Mouse (Mus musculus) right cerebral cortex, postnatal 10 days (tissue): ENCODE results near the gene Utp3.

ENCODE experiments used
- DNase-seq, 2 experiments: peaks; one replicate each; pipeline ENCODE4 v3.0.0; 2021; ENCODE audit warnings: low spot score in 2 of 2

Utp3 gene

GRCm38 (mm10) chr5:88569541-88569940, 15.3 kb downstream of the Utp3 start:
- DNase-seq, result no peak

DNA sequence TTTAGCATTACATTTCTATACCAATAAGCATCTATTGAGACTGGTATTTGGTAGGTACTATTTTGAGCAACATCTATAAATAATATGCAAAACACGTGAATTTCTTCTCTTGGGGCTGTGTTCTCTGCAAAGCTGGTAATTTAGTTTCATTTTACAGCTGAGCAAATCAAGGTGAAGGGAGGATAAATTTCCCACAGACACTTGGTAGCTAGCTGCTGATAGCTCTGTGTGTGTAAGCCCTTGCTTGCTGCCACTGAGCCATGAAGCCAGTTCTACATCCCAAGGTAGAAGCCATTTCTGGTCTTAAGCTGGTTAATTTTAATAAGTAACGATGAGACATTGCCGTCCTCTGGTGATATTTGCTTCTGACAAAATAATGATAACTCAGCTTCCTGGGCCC, 20.6 kb downstream of the Utp3 start:
- no peak for DNase-seq

- DNase-seq, result peak in 1 of 2 experiments; percentile 55
Measured at GRCm38 (mm10) chr5:88575506-88576338, 21.5 kb downstream of the Utp3 start.

DNA sequence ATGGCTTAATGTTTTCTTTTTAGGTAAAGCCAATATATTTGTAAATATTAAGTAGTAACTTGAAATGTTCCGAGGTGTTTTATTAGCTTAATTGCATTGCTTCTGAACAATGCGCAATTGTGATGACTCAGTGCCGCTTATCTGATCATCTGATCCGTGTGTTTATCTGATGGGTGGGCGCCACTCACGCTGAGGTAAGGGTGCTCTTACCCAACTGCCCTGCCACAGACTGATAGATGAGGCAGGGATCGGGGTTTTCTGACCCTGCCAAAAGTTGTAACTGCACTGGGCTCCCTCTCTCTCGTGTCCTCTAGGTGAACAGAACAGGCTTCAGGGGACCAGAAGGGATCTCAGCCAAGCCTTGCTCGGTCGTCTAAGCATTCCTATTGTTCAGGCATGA, 26.4 kb downstream of the Utp3 start:
- no peak for DNase-seq

- no peak for DNase-seq
Measured at GRCm38 (mm10) chr5:88581343-88581742, 27.1 kb downstream of the Utp3 start.

- peak; percentile 90 to 97 for DNase-seq
Measured at GRCm38 (mm10) chr5:88583271-88584031, 29.2 kb downstream of the Utp3 start.

DNA sequence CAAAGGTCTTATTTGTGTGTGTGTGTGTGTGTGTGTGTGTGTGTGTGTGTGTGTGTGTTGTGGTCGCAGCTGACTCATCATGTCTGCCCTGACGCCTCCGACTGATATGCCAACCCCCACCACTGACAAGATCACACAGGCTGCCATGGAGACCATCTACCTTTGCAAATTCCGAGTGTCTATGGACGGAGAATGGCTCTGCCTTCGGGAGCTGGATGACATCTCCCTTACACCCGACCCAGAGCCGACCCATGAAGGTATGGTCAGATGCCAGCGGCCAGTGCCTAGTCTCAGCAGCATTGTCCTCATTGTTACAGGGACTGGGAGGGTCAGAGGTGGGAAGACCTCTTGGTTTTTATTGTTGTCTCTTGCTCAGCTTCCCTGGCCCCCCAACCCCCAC, 29.8 kb downstream of the Utp3 start:
- DNase-seq, result peak; percentile 64 to 74

DNA sequence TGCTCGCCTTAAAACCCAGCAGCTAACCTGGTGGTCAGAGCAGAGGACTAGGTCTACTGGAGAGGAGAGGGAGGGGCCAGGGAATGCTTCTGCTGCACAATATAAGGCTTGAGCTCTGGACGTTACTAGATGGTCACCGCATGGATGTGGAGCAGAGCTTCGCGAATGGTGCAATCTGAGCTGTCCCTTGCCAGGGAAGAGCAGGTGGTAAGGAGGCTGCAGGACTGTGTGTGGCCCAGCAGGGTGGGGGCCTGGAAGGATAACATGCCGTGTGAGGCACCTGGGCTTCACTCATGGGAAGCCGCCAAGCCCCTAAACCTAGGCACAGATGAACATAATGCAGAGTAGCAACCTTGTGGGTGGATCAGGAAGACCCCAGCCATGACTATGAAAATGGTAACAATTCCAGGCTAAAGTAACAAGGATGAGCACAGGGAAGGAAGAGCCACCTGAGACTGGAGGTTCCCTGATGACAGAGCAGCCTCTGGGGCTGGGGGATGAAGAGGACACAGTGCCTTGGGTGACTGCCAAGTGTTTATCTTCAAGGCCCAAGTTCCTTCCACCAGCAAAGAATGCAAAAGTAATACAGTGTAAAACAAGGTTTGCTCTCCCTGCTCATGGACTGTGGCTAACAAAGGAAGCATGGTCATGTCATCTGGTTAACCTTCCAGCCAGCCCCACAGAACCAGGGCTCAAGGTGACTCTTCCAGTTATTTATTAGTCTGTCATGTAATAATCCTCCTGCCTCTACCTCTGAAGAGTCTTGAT, 32.3 kb downstream of the Utp3 start:
- no peak for DNase-seq

DNA sequence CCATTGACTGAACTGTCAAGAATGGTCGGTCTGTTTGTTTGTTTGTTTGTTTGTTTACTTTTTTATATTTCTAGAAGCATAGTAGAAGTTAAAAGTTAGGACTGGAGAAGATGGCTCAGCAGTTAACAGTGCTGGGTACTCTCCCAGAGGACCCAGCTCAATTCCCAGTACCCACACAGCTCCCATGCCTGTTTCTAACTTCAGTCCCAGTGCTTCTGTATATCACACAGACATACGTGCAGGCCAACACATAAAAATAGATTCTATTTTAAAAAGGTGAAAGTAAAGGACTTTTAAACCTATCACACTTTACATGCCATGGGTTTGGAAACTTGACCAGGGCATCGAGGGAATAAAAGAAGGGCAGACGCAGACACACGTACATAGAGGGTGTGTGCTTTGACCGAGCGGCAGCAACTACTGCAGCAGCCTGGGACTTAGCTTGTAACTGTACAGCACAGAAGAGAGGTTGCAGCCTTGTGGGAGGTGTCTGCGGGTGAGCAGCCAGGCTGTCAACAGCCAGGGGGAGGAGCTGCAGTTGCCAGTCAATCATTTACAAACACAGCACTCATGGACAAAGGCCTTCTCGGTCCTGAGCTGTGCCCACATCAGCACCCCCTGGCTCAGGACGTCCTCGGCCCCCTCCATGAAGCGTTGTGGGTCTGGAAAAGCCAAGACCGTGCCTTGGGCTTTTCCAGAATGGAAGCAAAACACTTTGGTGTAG, 33.1 kb downstream of the Utp3 start:
- DNase-seq, result no peak

DNA sequence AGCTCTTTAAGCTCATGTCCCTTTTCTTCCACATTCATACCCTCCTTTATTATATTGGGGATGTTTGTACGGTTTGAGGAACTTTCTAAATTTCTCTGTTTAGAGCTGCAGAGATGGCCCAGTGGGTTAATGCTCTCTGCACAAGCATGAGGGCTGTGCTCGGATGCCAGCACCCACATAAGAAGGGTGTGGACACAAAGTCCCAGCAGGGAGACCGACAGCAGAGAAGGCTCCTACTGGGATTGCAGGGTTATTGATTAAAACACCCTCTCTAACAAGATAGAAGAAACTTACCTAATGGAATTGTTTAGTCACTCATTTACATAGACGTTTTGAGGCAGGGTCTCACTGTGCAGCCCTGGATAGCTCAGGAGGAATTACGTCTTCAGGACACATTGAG, 34.2 kb downstream of the Utp3 start:
- DNase-seq, result no peak

DNA sequence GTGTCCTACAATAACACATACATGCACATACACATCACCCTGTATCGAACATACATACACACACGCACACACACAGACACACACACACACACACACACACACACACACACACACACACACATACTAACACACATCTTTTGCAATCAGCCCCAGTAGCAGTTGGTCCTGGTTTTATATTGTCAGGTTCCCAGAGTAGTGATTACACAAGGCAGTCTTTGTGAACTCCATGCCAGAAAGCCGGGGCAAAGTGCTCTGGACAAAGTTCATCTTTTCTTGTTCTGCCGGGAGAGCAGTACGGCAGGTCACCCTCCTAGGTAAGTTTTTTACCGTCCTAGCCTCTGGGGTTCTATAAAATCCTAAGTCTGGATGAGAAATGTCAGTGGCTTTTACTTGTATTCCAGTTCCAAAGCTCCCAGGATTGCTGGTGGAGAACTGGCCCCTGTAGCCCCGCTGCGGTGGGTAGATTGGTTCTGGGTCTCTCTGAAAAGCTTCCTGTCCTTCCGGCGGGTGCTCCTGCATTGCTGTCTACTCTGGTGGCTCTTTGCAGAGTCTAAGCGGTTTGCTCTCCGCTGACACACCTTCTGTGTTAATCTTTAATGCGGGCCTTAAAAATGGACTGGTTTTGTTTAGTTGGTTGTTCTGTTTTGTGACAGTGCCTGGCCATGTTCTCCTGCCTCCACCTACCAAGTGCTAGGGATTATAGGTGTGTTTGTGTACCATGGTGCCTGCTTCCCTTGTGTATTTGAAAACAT, 39.3 kb downstream of the Utp3 start:
- no peak for DNase-seq

DNA sequence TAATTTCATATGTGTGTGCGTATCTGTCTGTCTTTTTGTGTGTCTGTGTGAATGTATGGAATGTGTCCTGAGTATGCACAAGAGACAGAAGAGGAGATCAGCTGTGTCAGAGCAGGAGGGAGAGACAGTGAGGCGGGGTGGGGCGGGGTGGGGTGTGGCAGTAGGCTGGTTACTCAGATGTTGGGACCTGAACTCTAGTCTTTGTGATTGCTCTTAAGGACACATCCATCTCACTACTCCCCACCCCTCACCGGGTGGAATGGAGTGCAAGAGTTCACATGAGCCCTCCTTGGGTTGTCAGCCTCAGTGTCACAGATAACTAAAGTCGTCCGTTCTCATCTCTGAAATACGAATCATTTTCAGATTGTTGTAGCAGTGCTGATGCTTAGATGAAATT, 39.9 kb downstream of the Utp3 start:
- no peak for DNase-seq

- DNase-seq, result no peak
Measured at GRCm38 (mm10) chr5:88595537-88596455, 41.5 kb downstream of the Utp3 start.

GRCm38 (mm10) chr5:88598961-88599360, 44.7 kb downstream of the Utp3 start:
- DNase-seq, result no peak

- no peak for DNase-seq
Measured at GRCm38 (mm10) chr5:88602030-88602429, 47.8 kb downstream of the Utp3 start.

GRCm38 (mm10) chr5:88602713-88603112, 48.5 kb downstream of the Utp3 start:
- no peak for DNase-seq

DNA sequence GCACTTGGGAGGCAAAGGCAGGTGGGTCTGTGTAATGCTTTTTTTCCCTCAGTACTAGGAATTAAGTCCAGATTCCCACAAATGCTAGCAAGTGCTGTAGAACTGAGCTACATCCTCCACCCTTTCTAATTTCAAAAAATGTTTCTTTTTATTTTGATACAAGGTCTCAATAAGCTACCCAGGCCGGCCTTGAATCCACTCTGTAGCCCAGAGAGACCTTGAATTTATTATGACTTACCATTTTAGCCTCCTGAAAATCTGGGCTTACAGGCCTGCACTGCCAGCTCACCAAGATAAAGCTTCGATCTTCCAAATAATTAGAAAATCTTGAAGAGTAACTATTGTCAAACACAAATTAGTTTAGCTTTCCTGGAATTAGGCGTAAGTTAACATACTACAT, 49.8 kb downstream of the Utp3 start:
- no peak for DNase-seq

DNA sequence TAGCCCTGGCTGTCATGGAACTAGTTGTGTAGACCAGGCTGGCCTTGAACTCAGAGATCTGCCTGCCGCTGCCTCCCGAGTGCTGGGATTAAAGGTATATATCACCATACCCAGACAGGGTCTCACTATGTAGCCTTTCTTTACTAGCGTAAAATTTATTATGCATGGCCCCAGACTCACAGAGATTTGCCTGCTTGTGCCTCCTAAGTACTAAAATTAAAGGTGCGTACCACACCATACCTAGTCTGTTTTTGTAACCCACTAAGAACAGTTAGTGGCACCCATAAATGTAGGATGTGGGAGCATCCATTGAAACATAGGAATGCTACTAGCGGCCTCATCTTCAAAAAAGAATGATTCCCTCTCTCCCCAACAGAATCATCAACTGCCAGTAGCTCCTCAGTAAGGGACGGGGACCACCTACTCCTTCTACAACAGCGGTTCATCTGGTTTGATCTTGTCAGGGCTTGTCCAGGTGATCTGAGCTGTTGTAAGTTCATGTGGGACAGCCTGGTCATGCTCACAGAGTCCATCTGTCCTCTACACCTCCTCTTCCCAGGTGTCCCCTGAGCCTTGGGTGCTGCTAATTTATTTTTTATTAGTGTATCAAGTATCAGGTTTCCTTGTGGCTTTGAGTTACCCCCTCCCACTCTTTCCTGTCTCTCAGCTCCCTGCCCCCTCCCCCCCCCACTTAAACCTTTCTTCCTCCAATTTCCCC, 50.5 kb downstream of the Utp3 start:
- no peak for DNase-seq
